Mouse (Mus musculus) layer of hippocampus, adult 9-11 months (tissue): Measurements from ENCODE around the gene Gm17693.
"Not testable (repeated sequence)": the region's sequence is repeated elsewhere in the genome, so short reads cannot be mapped to it uniquely, and the experiment has no call there.

Experiments used
- DNase-seq: peaks from one replicate; pipeline ENCODE4 v3.0.0; 2022

Gm17693 gene

GRCm38 (mm10) chrX:125705144-125705543 is at the start of gene Gm17693:
Gm17693 (plus strand) TSS chrX:125705444.
- DNase-seq: not testable (repeated sequence)
